Mouse (Mus musculus) cerebellum, postnatal 10 days (tissue): ENCODE data around the gene Gcgr.
"Not testable (repeated sequence)": the region's sequence is repeated elsewhere in the genome, so short reads cannot be mapped to it uniquely, and the experiment has no call there.

Experiments
- DNase-seq, 2 experiments: peaks; one replicate each; pipeline ENCODE4 v3.0.0; 2021; ENCODE audit warnings: mixed read lengths in 2 of 2

Gene Gcgr

GRCm38 (mm10) chr11:120506899-120507298 lies 23.6 kb upstream of the Gcgr start:
- peak; percentile 80 to 84 for DNase-seq

DNA sequence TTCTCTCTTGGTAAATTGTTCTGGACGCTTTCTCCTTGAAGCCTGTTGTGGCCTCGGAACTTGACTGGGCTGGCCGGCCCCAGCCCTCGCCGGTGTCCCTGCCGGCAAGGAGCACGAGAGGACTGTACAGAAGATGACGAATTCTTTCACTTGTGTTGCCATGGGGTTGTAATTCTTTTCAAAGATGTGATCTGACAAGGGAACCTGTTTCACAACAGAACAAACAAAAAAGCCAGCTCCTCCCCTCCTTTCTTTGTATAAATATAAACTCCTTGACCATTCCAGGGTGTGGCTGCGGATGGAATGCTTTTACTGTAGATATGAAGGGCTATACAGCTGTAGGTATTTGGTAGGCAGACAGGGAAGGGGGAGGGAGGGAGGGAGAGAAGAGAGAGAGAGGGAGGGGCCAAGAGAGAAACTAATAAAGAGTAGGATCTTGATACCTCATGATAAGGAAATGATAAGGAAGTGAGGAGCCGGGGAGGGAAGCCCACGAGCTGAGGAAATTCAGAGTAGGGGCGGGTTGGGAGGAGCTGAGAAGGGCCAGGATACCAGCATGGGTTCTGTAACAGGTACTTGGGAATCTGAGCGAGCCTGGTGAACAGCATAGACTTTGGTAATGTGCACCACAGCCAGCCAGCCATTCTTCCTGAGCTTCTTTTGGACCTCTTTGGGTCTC lies 22.7 kb upstream of the Gcgr start:
- DNase-seq: no peak

DNA sequence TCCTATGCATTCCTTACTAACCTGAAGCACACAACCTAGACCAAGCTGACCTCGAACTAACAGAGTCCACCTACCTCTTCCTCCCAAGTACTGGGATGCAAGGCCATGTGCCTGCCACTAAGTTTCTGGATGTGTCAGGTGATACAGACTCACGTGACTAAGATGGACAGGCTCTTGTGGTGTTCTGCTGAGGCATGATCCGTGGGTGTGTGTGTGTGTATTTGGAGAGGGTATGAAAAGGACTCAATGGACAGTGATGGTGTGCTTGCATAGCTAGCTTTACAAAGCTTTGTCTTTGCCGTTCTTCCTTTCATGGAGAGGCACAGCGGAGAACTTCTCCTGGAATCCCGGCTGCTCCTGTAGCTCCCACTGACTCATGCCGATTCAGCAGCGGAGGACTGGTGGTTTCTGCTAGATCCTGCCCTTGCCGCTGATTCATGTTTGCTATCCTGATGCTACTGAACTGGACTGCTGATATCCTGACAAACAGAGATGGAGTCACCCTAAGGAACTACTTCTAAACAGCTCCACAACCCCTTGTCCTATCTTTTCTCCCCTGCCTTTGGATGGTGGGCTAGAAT lies 22.1 kb upstream of the Gcgr start:
- no peak for DNase-seq

GRCm38 (mm10) chr11:120509940-120510339 lies 20.6 kb upstream of the Gcgr start:
- DNase-seq: no peak

- DNase-seq: no peak
Observed at GRCm38 (mm10) chr11:120510375-120511030, 20.0 kb upstream of the Gcgr start.

DNA sequence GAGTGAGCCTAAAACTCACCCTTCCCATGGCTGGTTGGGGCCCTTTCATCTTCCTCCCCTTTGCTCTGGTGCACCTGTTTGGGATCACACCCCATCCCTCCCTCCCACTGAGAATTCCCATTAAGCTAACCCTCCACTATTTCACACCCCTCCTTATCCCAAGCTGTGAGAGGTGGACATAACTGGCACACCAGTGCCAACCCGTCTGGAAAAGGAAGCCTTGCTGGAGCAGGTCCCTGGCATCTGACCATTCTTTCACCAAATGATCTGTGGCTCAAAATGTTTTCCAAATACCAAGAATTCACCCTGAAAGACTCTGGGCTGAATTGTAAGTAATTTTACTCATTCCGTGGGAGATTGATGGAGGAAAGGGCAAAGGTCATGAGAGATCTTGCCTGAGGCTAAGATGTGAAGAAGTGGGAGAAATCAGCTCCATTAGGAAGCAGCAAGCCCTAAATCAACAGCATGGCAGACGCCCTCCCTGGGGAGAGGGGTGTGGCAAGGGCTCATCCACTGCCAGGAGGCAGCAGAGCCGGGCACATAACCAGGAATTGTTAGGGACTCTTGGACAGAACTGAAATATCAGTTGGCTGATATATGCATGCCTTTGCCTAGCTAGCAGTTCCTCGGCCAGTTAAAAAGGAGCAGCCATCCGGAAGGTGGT lies 17.6 kb upstream of the Gcgr start:
- peak; percentile 83 to 88 for DNase-seq

DNA sequence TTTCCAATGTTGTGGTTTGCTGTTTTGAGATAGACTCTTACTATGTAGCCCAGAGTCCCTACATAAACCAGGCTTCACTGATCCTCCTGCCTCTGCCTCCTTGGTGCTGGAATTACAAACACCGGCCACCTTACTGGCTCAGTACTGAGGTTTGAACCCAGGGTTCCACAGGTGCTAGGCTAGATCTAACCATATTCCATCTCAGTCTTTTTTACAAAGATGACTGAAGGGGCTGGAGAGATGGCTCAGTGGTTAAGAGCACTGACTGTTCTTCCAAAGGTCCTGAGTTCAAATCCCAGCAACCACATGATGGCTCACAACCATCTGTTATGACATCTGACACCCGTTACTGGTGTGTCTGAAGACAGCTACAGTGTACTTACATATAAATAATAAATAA lies 16.2 kb upstream of the Gcgr start:
- DNase-seq: not testable (repeated sequence)

DNA sequence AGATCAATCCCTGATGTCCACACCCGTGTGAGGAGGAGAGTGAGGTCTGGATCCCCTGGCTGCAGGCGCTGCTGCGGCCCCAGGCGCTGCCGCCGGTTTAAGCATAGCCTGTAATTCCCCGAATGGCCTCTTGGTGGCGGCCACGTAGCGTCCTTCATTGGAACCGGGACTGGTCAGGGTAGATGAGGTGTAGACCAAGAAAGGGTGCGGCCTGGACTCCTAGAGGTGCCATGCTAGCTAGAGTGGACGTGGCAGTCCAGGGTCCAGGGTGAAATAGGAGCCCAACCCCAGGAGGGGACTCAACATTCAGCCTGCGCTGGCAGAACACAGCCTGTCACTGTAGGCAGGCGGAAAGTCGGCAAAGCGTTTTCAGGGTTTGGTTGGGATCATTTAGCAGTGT lies 14.9 kb upstream of the Gcgr start:
- peak; percentile 95 to 97 for DNase-seq

DNA sequence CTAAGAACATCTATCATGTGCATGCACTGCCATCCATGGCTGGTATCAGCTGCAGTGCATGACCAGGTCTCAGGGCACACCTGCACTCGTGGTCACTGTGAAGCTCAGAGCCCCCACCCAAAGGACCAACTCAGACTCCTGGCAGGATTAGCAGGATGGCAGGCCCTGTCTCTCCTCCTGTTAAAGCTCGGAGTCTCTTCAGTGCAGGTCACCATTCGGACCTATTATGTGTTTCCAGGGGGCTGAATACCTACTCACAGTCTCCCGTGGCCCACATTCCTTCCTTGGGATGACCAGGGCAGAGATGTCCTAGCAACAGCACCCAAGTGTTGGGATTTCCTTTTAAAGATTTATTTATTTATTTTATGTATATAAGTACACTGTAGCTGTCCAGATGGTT lies 13.4 kb upstream of the Gcgr start:
- DNase-seq: no peak

- no peak for DNase-seq
Observed at GRCm38 (mm10) chr11:120518027-120518426, 12.5 kb upstream of the Gcgr start.

- DNase-seq: no peak
Observed at GRCm38 (mm10) chr11:120518558-120518957, 11.9 kb upstream of the Gcgr start.

- peak in 1 of 2 experiments; percentile 35 for DNase-seq
Observed at GRCm38 (mm10) chr11:120519738-120520137, 10.8 kb upstream of the Gcgr start.

DNA sequence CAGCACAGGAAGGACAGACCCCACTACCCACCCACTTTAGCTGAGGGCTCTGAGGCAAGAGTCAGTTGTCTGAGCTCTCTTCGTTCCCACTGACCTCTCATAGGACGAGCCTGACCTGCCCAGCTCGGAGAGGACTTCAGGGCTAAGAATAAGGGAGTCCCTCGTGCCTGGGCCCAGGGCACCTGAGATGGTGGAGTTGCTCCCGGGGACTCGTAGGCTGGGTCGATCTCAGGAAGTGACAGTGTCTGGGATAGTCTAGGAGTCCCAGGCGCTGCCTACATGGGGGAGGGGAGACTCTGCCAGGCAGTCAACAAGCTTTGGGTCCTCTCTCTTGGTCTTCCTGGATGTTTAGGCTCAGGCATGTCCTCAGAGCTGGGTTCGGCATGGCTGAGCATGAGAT lies 10.0 kb upstream of the Gcgr start:
- DNase-seq: peak in 1 of 2 experiments; percentile 27

GRCm38 (mm10) chr11:120520967-120521540 lies 9.4 kb upstream of the Gcgr start:
- DNase-seq: peak; percentile 92 to 93

- no peak for DNase-seq
Observed at GRCm38 (mm10) chr11:120522581-120522980, 7.9 kb upstream of the Gcgr start.

DNA sequence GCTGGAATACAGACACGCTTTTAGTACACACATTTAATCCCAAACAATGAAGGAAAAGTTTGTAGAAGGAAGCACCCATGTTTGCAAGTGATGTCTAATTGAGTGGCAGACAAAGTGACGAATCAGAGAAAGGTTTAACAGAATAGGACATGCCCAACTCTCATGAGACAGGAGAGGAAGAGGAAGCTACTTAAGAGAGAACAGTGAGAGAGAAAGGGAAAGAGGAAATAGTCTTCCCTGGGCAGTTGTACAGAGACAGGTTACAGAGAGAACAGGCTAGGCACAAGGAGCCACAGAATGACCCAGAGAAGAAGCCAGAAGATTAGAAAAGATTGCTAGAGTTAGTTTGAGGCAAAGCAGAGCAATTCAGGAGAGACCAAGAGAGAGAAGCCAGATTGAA lies 4.5 kb upstream of the Gcgr start:
- DNase-seq: no peak

DNA sequence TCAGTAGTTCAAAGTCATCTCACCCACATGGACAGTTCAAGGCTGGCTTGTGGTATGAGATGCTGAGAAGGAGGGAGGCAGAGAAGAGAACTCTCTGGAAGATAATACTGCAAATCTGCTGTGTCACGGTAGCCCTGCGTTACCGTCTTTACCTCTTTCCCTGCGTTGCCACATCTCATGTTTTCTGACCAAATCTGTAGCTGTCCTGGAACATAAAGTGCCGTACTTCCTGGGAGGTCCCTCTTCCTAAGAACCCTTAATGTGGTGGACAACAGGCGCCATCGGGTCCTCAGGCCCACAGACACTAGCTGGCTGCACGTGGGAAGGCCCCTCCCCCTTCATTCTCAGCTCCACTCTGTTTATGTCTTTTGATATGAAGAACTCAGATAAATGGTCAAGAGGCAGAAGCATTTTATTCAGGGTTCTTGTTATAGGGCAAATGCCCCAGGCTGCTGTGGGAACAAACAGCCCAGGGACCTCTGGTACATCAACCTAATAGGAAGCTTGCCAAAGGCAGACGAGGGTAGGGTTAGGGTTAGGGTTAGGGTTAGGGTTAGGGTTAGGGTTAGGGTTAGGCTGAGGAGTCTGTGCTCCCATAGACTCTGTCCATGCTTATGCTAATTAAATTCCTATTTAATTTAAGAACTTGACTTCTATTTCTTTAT lies 2.7 kb upstream of the Gcgr start:
- no peak for DNase-seq

DNA sequence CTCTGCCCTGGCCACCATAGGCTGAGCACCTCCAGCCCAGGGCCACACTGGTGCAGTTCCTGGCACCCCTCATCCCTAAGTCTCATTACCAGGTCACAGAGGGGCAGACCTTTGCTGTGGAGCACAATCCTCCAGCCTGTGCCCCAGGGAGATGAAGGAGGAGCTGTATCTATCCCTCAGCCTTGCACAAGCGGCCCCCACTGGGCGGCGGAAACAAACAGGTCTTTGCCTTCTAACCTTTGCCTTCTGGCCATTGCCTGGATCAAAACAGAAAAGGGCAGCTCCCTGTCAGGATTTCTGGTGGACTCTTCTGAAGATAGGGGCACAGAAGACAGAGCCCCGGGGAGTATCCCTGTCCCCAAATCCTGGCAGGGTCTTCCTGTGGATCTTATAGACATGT lies 1.6 kb upstream of the Gcgr start:
- DNase-seq: no peak

DNA sequence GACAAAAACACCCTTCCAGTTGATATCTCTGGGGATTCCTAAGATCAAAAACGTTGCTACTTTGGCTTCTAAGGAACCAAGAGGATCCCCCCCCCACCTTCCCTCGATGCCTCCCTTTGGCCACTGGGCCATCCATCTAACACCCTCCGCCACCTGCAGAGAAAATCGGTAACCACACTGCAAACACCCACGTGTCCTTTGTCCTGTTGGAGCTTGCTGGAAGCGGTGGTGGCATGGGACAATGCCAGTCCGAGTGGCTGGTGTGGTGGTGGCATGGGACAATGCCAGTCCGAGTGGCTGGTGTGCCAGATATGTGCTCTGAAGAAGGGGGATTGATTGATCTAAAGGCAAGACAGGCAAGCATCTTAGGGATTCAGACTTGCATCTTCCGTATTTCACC lies 1.1 kb downstream of the Gcgr start:
- peak; percentile 37 to 45 for DNase-seq

GRCm38 (mm10) chr11:120534093-120534492 lies 3.6 kb downstream of the Gcgr start:
- no peak for DNase-seq

GRCm38 (mm10) chr11:120535145-120535544 lies 4.6 kb downstream of the Gcgr start:
- DNase-seq: no peak

DNA sequence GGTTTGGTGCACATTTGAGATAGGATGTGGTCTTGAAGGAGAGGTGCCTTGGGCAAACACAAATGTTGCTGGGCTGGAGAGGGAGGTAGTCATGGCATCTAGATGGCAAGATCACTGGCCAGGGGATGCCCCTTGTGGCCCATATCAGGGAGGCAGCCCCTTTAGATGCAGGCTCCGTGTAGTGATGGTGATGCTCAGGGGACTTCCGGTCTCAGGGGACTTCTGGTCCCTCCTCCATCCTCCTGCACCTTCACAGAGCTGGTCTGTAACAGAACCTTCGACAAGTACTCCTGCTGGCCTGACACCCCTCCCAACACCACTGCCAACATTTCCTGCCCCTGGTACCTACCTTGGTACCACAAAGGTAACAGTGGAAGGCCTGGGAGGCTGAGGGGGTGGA lies 5.3 kb downstream of the Gcgr start:
- no peak for DNase-seq

GRCm38 (mm10) chr11:120538485-120538884 lies 8.0 kb downstream of the Gcgr start:
- peak; percentile 94 for DNase-seq
